Mouse (Mus musculus): Measurements from ENCODE around the gene Fam207a. TPM values are rescaled to one million over a fixed set of nuclear protein-coding genes. Genes with fewer than 3 reads are reported as not detected.

Fam207a gene
- total and polyA plus RNA-seq, 3 experiments = 8.2 to 10.4 (median 10.3) TPM

- peak; percentile 41 for TF ChIP-seq CTCF (IDR thresholded peaks at IDR 0.05)
- TF ChIP-seq POLR2A (IDR thresholded peaks at IDR 0.05; ENCODE audit: insufficient read depth, low read depth, low read length) = no peak
- Histone ChIP-seq H3K36me3 (ENCODE audit: control insufficient read depth, insufficient read depth, low read length) (no peaks in the 10 kb centered on the region), H3K9ac (ENCODE audit: low read depth, low read length) (no peak overlapping the region), H3K79me2 (replicated peaks; ENCODE audit: control insufficient read depth, insufficient read depth, low read length) (no peaks in the 10 kb centered on the region), H3K4me1 (ENCODE audit: control insufficient read depth, insufficient read depth, low read length) (no peaks in the 10 kb centered on the region), H3K27me3 (ENCODE audit: control insufficient read depth, insufficient read depth, low read length) (no peaks in the 10 kb centered on the region), H3K4me3 (no peak overlapping the region), H3K27ac (no peak overlapping the region)
- intact Hi-C loops (cut with DNase I) = no loop called here
- 98% methylated on average over 3 of the region's 3 CpGs for WGBS
- DNase-seq = no peak
Observed at GRCm38 (mm10) chr10:77492885-77493284, 22.7 kb downstream of the Fam207a start.

GRCm38 (mm10) chr10:77491585-77491984 lies 24.0 kb downstream of the Fam207a start:
- H3K36me3 ChIP-seq (ENCODE audit: control insufficient read depth, insufficient read depth, low read length) = no peaks in the 10 kb centered on the region
- H3K27ac ChIP-seq = no peak overlapping the region
- 78% methylated on average over 6 of the region's 6 CpGs for WGBS
- H3K4me3 ChIP-seq = no peak overlapping the region
- no peak overlapping the region for H3K9ac ChIP-seq (ENCODE audit: low read depth, low read length)
- no peaks in the 10 kb centered on the region for H3K4me1 ChIP-seq (ENCODE audit: control insufficient read depth, insufficient read depth, low read length)
- H3K79me2 ChIP-seq (replicated peaks; ENCODE audit: control insufficient read depth, insufficient read depth, low read length) = no peaks in the 10 kb centered on the region
- intact Hi-C loops (cut with DNase I) = no loop called here
- H3K27me3 ChIP-seq (ENCODE audit: control insufficient read depth, insufficient read depth, low read length) = no peaks in the 10 kb centered on the region
- DNase-seq = no peak
- no peak for TF ChIP-seq CTCF (IDR thresholded peaks at IDR 0.05)
- TF ChIP-seq POLR2A (IDR thresholded peaks at IDR 0.05; ENCODE audit: insufficient read depth, low read depth, low read length) = no peak
- no peak for TF ChIP-seq EP300 (IDR thresholded peaks at IDR 0.05; ENCODE audit: insufficient read depth, low read depth, low read length)

GRCm38 (mm10) chr10:77488168-77488567 lies 27.4 kb downstream of the Fam207a start:
- H3K27ac ChIP-seq = no peak overlapping the region
- TF ChIP-seq POLR2A (IDR thresholded peaks at IDR 0.05; ENCODE audit: insufficient read depth, low read depth, low read length) = no peak
- no peak for TF ChIP-seq CTCF (IDR thresholded peaks at IDR 0.05)
- no peak for TF ChIP-seq EP300 (IDR thresholded peaks at IDR 0.05; ENCODE audit: insufficient read depth, low read depth, low read length)
- WGBS = 73% methylated on average over 7 of the region's 7 CpGs
- H3K79me2 ChIP-seq (replicated peaks; ENCODE audit: control insufficient read depth, insufficient read depth, low read length) = no peaks in the 10 kb centered on the region
- H3K4me3 ChIP-seq = no peak overlapping the region
- intact Hi-C loops (cut with DNase I) = no loop called here
- DNase-seq = no peak
- H3K36me3 ChIP-seq (ENCODE audit: control insufficient read depth, insufficient read depth, low read length) = peaks cover 4% of the 10 kb centered on the region; the same call in 1 of the 2 replicates
- no peaks in the 10 kb centered on the region for H3K27me3 ChIP-seq (ENCODE audit: control insufficient read depth, insufficient read depth, low read length)
- no peak overlapping the region for H3K9ac ChIP-seq (ENCODE audit: low read depth, low read length)
- H3K4me1 ChIP-seq (ENCODE audit: control insufficient read depth, insufficient read depth, low read length) = peaks cover 11% of the 10 kb centered on the region

- Histone ChIP-seq H3K79me2 (replicated peaks; ENCODE audit: control insufficient read depth, insufficient read depth, low read length) (no peaks in the 10 kb centered on the region), H3K36me3 (ENCODE audit: control insufficient read depth, insufficient read depth, low read length) (peaks cover 4% of the 10 kb centered on the region; the same call in 1 of the 2 replicates), H3K27ac (no peak overlapping the region), H3K4me1 (ENCODE audit: control insufficient read depth, insufficient read depth, low read length) (peaks cover 12% of the 10 kb centered on the region), H3K27me3 (ENCODE audit: control insufficient read depth, insufficient read depth, low read length) (no peaks in the 10 kb centered on the region), H3K4me3 (no peak overlapping the region), H3K9ac (ENCODE audit: low read depth, low read length) (no peak overlapping the region)
- 96% methylated on average over 3 of the region's 3 CpGs for WGBS
- intact Hi-C loops (cut with DNase I) = loop anchor here (2.0 kb wide), 1 partner anchor 37 kb away; no protein-coding TSS in a partner anchor
- TF ChIP-seq EP300 (IDR thresholded peaks at IDR 0.05; ENCODE audit: insufficient read depth, low read depth, low read length) = no peak
- TF ChIP-seq POLR2A (IDR thresholded peaks at IDR 0.05; ENCODE audit: insufficient read depth, low read depth, low read length) = no peak
- no peak for TF ChIP-seq CTCF (IDR thresholded peaks at IDR 0.05)
- DNase-seq = no peak
Observed at GRCm38 (mm10) chr10:77485786-77486185, 29.8 kb downstream of the Fam207a start.

GRCm38 (mm10) chr10:77484205-77484935 lies 31.2 kb downstream of the Fam207a start:
- Histone ChIP-seq H3K27ac (peak overlapping the region; percentile 75), H3K79me2 (replicated peaks; ENCODE audit: control insufficient read depth, insufficient read depth, low read length) (no peaks in the 10 kb centered on the region), H3K4me3 (no peak overlapping the region; the same call in 1 of the 2 replicates), H3K4me1 (ENCODE audit: control insufficient read depth, insufficient read depth, low read length) (peaks cover 12% of the 10 kb centered on the region), H3K9ac (ENCODE audit: low read depth, low read length) (peak overlapping the region; percentile 46), H3K36me3 (ENCODE audit: control insufficient read depth, insufficient read depth, low read length) (peaks cover 4% of the 10 kb centered on the region; the same call in 1 of the 2 replicates), H3K27me3 (ENCODE audit: control insufficient read depth, insufficient read depth, low read length) (no peaks in the 10 kb centered on the region)
- WGBS = 8% methylated on average over 18 of the region's 18 CpGs
- peak; percentile 85; the same call in 1 of the 2 replicates for TF ChIP-seq EP300 (IDR thresholded peaks at IDR 0.05; ENCODE audit: insufficient read depth, low read depth, low read length)
- TF ChIP-seq POLR2A (IDR thresholded peaks at IDR 0.05; ENCODE audit: insufficient read depth, low read depth, low read length) = 0 out of 2 replicates have a peak, but pooled peaks have one; percentile 19
- TF ChIP-seq CTCF (IDR thresholded peaks at IDR 0.05) = no peak
- intact Hi-C loops (cut with DNase I) = loop anchor here (2.0 kb wide), 1 partner anchor 36 kb away; no protein-coding TSS in a partner anchor
- DNase-seq = peak; percentile 82 to 85

- no peaks in the 10 kb centered on the region for H3K27me3 ChIP-seq (ENCODE audit: control insufficient read depth, insufficient read depth, low read length)
- DNase-seq = no peak
- no peaks in the 10 kb centered on the region for H3K79me2 ChIP-seq (replicated peaks; ENCODE audit: control insufficient read depth, insufficient read depth, low read length)
- H3K4me1 ChIP-seq (ENCODE audit: control insufficient read depth, insufficient read depth, low read length) = peaks cover 14% of the 10 kb centered on the region
- intact Hi-C loops (cut with DNase I) = no loop called here
- no peak overlapping the region for H3K27ac ChIP-seq
- peaks cover 4% of the 10 kb centered on the region; the same call in 1 of the 2 replicates for H3K36me3 ChIP-seq (ENCODE audit: control insufficient read depth, insufficient read depth, low read length)
- no peak overlapping the region for H3K9ac ChIP-seq (ENCODE audit: low read depth, low read length)
- no peak overlapping the region for H3K4me3 ChIP-seq
- TF ChIP-seq POLR2A (IDR thresholded peaks at IDR 0.05; ENCODE audit: insufficient read depth, low read depth, low read length) = no peak
- no peak for TF ChIP-seq EP300 (IDR thresholded peaks at IDR 0.05; ENCODE audit: insufficient read depth, low read depth, low read length)
- TF ChIP-seq CTCF (IDR thresholded peaks at IDR 0.05) = no peak
Observed at GRCm38 (mm10) chr10:77481814-77482213, 33.8 kb downstream of the Fam207a start.

Data from heart, adult 2 months (tissue).